Mouse (Mus musculus) hindlimb bud, embryonic 11.5 days (tissue): ENCODE measurements at regions not wholly inside any gene's neighbourhood (a gene's known extent, or its start where the extent isn't known, plus 50 kb on each side); places are given as distances from the start of the nearest gene placed in this dataset.
"Not testable (repeated sequence)": the region's sequence is repeated elsewhere in the genome, so short reads cannot be mapped to it uniquely, and the experiment has no call there.

Experiments
- DNase-seq: peaks from one replicate; pipeline ENCODE4 v3.0.0-alpha.2; 2012; ENCODE audit warnings: low read depth, low spot score; ENCODE audit errors: extremely low spot score

DNA sequence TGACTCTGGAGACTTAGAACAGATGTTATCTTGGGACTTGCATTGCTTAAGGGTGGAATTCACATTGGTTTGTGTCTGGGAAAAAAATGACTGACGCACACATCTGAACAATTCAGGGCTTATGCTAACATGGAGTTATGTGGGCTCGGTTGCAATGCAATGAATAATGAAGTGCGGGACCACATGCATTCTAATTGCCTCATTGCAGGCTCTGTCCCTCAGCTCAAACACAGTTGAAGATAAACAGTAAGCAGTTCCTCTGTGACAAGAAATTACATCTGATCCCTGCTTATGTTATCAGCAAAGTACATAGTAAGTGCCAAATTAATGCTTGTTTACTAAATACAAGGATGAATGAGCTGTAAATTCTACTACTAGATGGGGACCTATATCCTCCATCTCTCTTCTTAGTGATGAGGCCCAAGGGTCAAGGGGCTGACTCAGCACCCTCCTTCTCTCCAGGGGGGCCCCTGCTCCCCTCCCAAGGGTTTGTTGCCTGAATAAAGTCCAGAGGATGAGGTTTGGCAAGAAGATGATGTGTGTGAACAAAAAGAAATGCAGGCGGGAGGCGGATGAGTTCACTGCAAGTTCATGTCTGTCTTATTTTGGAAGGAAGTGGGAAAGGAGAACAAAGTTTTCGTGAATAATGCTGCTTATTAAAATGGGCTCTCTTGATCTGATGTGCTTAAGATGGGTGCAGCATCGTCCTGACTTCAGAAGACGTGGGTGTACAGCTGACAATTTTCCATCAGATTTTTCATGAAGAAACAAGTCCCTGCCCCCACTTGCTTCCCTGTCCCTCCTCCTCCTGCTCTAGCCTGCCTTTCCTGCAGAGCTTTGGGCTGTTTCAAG is 533.1 kb downstream of the Shisa9 start:
- no peak for DNase-seq

DNA sequence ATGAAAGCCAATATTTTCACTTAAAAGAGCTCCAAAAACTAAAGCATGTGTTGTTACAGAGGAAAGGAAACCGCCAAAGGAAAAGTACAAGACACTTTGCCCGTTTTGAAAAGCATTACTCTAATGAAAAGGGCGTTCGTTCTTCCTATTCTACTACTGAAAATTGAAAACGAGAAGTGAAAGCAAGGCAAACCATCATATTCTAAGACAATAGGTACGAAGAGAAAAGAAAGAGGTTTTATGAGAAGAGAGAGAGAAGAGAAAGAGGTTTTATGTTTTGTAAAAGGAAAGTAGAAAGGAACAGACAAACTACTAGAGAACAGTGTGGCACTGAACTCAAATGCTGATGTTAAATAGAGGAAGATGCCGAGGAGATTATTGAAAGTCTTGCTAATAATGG is 534.4 kb downstream of the Shisa9 start:
- DNase-seq = no peak

DNA sequence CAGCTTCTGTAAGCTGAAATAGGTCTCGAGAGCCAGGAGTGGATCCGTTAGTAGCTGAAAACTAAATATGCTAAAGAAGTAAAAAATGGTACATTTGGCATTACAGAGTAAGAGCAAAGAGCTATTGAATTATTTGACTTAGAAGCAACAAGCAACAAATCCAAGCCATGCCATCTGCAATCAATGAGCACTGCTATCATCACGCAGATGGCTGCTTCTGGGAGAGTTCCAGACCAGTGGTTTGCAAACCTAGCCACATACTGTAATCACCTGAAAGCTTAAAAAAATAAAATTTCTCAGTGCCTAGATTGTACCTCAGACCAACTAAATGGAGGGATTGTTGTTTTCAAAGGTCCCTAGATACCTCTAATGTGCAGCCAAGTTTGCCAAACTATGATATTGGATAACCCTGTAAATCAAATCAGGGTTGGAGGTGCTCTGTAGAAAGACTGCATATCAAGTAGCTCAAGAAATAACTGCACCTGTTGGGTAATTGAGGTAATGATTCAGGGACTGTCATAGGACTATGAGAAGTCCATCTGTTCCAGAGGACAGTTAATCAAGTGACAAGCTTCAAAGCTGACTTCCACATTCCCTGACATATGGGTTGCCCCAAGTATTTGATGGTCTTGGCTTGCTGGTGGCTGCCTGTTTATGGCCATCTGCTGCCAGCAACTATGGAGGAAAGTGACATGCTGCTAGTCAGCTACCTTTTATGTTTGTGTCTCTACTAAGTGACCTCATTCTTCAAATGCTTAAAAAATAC is 538.0 kb downstream of the Shisa9 start:
- DNase-seq = no peak

DNA sequence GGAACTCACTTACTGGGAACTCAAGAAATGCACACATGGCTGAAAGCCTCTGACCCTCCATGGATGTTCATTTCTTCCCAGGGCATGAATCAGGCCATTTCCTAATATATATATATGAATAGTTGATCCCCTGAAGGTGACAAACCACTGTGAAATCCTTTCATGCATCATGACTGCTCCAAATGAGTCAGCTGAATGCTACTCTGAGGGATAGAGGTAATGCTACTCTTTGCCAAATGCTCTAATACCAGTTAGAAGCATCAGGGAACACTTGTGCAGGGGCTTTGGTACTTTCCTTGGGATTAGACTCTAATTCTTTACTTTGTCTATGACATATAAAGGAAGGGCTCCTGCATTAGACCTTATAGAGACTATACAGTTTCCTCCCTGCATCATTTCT is 561.0 kb upstream of the Ercc4 start:
- DNase-seq = no peak

DNA sequence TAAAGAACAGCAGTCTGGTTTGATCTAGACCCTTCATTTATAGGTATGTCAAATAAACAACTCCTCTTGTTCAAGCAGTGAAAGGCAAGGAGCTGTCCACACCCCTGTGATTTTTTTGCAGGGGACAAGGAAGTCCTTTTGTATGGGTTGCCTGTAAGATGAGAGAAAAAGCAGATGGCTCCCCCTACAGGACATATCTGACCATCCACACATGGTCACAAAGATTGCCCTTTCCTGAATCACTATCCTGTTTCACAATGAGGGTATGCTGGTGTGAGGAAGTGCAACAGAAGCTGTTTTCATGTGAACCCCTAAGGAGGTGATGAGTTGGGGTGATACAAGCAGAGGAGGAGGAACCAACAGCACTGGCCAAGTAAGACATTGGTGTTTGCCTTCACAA is 520.6 kb upstream of the Ercc4 start:
- no peak for DNase-seq

DNA sequence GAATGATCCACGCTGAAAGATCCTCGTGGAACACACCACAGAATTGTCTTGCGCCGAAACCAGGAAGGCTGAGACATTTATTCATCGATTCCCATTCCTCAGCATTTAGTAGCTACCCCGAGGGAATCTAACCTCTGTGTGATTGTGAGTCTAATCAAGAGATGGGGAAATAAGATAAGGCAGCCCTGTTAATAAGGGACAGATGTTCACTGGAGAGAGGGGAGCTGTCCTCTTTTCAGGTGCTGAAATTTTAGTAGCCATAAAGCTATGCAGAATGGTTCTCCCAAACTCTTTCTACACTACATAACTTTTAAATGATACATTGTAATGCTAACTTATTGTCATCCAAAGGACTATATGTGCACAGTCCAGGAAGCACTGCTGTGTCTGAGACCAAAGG is 501.2 kb upstream of the Ercc4 start:
- DNase-seq = peak; percentile 44

DNA sequence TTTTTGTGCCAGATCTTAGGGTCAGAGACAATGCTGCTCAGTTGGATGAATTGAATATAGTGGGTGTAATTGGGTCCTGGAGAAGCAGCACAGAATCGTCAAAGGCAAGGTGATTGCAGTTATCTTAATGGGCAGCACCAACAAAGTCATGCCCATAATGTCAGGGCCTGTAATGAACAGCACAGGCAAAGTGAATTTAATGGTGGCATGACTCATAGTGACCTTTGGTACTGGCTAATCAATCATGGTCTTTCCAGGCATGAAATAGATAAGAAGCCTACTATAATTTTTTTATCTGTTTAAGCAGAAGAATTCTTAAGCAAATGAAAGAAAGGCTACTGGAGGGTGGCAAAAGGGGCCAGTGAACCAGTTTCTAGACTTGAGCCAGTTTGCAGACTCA is 498.4 kb upstream of the Ercc4 start:
- no peak for DNase-seq

DNA sequence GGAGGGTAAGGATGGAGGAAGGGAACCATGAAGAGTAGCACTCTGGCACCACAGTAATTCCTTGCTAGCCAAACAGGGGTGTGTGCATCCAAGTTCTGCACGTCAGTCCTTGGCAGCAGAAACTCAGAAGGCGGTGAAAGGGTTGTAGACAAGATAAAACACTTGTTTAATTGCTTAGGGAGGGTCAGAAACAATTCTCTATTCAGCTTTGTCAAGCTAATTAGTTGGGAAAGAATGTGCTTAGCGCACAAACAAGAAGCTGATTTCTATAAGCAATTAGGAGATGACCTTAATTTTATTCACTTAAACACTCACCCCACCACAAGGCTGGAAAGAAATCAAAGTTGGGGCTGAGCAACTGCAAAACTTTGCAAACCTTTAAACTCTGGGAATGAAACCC is 491.7 kb upstream of the Ercc4 start:
- no peak for DNase-seq

DNA sequence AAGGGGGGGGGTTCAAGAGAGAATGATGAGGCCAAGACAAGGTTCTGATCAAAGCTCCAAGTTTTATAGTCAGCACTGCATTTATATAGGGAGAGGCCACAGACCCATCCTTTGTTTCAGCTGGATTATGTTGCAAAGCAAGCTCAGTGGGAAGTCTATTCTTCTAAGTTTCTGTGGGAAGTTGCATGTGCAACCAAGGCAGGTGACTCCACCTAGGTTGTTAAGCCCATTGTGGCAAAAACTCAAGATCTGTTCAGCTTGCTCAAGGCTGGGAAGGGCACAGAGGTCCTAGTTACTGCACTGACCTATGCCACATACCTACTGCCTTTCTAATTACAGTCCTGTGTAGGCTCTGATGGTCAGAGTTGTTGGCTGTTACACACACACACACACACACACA is 477.0 kb upstream of the Ercc4 start:
- DNase-seq = no peak

DNA sequence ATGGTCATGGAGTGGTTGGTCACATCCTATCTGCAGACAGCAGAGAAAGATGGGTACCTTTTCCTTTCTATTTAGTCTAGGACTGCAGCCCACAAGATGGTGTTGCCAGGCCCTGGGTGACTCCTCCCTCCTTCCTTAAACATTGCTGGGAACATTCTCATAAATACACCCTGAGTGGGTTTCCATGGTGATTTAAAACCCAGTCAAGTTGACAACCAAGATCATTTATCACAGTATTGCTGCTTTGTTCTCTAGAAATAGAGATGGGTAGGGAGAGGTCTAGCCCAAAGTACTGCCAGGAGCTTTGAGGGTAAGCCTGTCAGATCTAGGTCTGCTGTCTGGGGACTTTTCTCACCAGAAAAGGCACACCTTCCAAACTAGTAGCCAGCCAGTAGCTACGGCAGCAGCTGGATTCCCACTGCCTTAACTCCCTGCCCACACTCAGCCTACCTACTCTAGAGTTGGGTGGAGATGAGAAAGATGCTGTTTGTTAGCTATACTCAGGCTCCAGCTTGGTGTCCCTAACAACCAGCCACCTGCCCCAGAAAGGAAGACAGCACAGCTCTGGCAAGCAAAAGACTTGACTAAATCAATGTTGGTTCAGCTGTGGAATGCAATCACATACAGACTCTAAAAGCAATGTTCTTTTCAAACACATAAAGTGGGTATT is 470.4 kb upstream of the Ercc4 start:
- no peak for DNase-seq

DNA sequence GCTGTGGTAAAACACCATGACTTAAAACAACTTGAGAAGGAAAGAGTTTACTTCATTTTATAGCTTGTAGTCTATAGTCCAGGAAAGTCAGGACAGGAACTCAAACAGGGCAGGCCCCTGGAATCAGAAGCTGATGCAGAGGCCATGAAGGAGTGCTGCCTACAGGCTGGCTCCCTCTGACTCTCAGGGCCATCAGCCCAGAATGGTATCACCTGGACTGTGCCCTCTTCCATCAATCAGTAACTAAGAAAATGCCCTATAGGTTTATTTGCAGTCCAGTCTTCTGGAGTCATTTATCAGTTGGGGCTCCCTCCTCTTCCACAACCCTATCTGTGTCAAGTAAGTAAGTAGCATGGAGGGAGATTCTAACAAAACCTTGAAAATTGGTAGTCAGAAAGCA is 466.4 kb upstream of the Ercc4 start:
- no peak for DNase-seq

DNA sequence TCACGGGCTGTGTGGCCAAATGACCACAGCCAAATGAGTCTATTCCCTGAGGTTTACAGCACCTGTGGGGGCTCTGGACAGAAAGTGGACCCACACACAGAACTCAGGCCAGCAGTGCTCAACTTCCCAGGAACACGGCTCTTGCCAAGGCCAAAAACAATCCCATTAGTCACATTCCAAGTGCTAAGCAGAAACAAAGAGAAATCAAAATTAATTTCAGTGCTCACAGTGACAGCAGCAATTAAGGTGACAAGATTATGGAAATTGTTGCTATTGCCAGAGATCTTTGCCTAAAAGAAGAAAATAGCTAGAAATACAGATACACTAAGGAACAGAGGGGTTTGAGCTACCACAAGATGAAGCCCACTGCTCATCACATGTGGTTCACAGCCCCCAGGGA is 464.9 kb upstream of the Ercc4 start:
- no peak for DNase-seq

DNA sequence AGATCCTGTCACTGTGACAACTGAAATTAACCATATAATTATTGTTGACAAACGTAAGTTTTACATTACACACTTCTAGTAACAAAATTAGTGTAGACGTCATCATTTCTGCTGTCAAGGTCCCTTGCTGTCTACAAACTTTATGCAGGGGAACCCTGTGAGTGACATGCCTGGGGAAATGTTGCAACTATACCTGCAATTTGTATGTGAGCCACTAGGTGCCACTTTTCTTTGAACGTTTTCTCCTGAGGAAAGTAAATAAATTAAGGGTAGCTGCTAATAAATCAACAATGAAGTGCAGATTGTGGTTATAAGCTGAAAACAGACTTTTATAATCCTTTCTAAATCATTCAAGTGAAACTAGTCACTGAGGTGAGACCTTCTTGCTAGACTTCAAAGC is 457.3 kb upstream of the Ercc4 start:
- no peak for DNase-seq

DNA sequence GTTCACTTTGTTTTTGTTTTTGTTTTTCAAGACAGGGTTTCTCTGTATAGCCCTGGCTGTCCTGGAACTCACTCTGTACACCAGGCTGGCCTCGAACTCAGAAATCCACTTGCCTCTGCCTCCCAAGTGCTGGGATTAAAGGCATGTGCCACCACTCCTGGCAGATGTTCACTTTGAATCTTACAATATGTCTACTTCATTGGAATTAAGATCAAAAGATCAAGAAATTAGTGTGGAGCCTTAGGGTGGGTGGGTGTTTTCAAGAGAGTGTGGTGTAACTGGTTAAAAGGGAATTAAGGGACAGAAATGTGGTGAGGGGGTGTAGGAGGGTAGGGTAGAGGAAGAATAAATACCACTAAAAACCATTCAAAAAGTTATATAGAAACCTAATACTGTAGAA is 435.8 kb upstream of the Ercc4 start:
- not testable (repeated sequence) for DNase-seq

DNA sequence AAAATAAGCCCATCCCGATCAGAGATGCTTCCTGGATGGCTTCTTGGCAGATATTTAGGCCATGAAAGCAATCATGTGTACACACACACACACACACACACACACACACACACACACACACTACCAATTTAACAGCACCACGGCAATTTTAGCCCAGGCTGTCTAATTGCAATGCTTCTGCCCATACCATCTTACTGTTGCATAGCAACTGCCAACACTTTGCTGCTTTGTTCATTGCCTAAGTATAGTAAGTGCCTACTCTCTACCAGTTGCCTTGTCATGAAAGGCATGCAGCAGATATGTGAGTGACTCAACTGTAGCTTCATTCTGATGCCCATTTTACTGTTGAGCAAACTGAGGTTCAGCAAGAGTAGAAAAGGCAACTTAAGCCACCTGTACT is 428.0 kb upstream of the Ercc4 start:
- no peak for DNase-seq

DNA sequence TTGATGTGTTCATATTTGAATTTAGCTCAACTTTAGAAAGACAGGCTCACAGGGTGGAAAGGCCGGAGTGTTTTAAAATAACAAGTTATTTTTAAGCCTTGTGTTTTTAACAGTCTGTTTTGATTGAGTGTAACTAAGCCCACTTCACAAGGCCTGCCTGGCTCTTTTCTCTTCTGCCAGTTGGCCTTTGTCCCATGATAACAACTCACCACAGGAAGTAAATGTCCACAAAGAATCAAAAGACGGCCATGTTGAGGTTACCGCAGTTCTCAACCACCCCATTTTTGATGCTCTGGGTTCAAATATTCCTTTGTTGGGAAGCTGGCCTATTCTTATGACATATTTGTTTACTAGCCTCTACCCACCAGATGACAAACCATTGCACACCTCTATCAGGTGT is 423.7 kb upstream of the Ercc4 start:
- no peak for DNase-seq

DNA sequence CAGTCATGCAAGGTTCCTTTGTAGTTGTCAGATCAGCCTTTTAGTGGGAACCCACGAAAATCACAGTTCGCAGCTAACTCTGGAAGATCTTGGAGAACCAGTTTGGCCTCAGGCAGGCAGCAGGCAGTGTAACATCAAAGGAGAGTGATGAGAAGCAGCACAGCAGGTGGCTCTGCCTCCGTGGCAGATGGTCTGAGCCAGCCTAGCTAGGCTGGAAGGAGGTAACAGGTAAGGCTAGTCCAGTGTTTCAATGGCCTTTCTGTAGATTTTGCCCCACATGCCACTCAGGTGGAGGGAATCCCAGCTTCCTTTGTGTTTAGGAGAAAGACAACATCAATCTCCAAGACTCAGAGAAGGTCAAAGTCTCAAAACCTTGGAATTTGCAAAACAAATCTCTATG is 417.7 kb upstream of the Ercc4 start:
- DNase-seq = no peak

DNA sequence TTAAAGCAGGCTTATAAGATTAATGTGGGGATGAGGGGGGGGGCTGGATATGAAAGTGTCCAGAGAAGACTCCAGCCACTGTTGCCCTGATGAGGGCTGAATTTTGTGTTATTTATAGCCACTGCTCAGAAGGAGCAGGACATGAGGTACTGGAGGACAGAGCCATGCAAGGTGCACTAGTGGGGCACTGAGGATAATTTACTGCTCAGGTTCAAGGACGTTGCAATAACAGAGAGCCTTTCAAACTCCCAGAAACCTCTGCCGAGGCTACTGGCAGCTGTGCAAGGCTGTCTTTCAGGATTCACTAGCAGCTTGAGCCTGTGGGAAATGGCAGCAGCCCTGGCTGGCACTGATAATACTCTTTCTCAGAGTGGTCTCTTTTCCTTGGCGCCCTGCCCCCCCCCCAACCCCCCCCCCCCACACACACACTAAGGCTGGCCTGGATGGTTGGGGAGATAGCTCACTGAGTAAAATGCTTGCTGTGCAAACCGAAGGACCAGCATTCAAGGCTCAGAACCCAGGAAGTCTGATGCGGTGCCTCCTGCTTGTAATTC is 416.7 kb upstream of the Ercc4 start:
- no peak for DNase-seq

DNA sequence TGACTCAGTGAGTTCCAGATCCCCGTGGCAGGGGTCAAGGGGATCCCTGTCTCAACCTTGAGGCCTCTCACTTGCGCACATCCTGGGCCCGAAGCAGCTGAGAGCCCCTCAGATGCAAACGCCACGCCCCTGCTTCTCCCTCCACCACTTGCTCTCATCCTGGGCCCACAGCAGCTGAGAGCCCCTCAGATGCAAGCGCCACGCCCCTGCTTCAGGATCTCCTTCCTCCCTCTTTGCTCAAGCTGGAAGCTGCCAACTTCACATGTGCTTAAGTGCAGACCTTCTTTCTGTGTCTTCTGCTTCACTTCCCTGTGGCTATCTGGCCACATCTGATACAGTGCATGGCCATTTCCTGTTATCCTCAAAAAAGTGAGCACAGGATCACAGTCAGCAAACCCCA is 416.1 kb upstream of the Ercc4 start:
- no peak for DNase-seq

DNA sequence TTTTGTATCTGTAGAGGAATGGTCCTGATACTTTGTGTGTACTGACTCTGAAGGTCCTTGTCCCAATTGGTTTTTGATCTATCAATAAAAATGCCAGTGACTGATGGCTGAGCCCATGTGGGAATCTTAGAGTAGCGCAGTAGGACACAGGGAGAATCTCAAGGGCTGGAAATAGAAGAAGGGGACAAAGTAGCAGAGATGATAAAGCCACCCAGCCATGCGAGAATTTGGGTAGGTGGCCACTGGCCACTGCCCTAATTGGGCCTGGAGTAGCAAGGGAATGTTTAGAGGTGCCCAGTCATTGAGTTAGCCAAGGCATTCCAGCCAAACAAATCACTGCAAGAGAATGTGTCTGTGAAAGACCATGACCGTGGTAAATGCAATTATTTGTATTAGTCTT is 414.8 kb upstream of the Ercc4 start:
- no peak for DNase-seq

DNA sequence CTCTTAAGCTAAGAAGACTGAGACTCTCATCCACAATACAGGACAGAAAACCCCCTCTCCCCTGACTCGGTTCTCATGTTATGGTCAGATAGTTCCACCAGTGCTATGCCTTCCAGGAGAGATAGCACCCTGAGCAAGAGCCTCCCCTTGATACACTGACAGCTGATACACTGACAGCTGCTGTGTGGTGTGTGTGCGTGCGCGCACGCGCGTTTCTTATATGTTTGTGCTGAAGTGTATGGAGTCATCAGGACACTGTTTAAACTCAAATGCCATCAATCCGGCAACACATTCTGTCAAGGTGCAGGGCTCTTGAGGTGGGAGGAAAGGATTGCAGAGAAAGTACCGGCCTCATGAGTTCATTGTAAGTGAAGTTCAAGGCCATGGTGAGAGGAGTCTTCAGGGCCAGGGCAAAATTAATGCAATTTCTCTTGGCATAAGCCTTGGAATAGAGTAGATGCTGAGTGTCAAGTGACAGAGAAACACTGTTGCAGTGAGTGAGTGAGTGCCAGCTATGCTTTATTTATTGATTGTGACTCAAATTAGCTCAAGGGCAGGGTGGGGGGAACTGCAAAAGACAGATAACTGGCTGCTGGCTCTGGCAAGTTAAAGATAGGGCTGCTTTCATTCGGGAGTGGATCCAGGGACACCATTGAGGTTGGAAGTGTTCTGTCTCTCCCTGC is 412.4 kb upstream of the Ercc4 start:
- DNase-seq = no peak
